Mouse (Mus musculus): ENCODE results near the gene Gm21970. TPM values are rescaled to one million over a fixed set of nuclear protein-coding genes. Genes with fewer than 3 reads are reported as not detected.

The Gm21970 gene
- polyA plus RNA-seq, 1 experiment from 2014 or later = not detected

DNA sequence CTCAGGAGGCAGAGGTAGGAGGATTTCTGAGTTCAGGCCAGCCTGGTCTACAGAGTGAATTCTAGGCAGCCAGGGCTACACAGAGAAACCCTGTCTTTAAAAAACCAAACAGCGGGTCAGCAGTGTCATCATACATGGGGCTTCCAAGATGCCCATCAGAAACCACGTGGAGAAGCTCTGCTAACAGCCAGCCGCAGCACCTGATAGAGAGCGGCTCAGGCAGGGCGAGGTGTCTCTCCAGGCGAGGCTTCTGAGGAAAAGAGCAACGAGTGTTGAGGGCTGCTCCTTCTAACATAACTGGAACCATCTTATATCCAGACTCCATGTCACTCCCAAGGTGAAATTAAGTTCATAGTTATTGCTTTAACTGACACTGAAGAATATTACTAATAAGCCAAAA lies 57.4 kb downstream of the Gm21970 start:
- WGBS = 89% methylated on average over 7 of the region's 7 CpGs
- H3K9ac ChIP-seq = no peak overlapping the region
- no peak overlapping the region for H3K4me2 ChIP-seq (replicated peaks)
- H3K4me1 ChIP-seq = no peaks in the 10 kb centered on the region
- no peaks in the 10 kb centered on the region for H3K27me3 ChIP-seq
- H3K27ac ChIP-seq = no peak overlapping the region
- no peaks in the 10 kb centered on the region for H3K36me3 ChIP-seq
- H3K9me3 ChIP-seq (replicated peaks) = no peaks in the 10 kb centered on the region
- H3K4me3 ChIP-seq = no peak overlapping the region
- no peak for ATAC-seq (ENCODE audit: low FRiP score)

DNA sequence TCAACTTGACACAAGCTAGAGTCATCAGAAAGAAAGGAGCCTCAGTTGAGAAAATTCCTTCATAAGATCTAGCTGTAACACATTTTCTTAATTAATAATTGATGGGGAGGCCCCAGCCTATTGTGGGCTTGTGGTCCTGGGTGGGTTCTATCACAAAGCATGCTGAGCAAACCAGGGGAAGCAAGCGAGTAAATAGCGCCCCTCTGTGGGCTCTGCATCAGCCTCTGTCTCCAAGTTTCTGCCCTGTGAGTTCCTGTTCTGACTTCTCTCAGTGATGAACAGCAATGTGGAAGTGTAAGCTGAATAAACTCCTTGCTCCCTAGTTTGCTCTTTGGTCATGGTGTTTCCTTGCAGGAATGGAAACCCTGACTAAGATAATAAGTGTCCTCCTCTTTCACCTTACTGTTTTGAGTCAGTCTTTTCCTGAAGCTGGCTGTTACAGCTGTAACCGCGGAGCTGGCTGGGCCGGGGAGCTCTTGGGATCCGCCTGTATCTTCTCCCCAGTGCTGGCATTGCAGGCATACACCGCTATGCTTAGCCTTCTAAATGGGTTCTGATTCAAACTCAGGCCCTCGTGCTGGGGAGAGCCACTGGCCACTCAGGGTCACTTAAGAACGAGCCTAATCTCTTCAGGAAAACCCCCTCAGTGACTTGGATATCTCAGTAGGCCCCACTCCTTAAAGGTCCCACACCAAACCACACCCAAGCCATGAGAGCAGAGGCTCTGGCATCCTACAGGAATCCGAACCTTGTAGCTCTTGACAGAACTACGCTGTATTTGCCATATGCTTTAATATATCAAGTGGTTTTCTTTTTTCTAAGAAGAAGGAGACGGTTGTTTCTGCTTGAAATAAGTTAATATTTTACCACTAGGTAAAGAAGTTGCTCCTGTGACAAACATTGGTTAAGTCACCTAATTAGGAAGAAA lies 58.9 kb downstream of the Gm21970 start:
- WGBS = 85% methylated on average over 12 of the region's 12 CpGs
- no peaks in the 10 kb centered on the region for H3K27me3 ChIP-seq
- H3K4me3 ChIP-seq = no peak overlapping the region
- H3K4me2 ChIP-seq (replicated peaks) = no peak overlapping the region
- no peak overlapping the region for H3K27ac ChIP-seq
- no peak for ATAC-seq (ENCODE audit: low FRiP score)
- H3K9me3 ChIP-seq (replicated peaks) = no peaks in the 10 kb centered on the region
- no peak overlapping the region for H3K9ac ChIP-seq
- H3K4me1 ChIP-seq = no peaks in the 10 kb centered on the region
- H3K36me3 ChIP-seq = no peaks in the 10 kb centered on the region

DNA sequence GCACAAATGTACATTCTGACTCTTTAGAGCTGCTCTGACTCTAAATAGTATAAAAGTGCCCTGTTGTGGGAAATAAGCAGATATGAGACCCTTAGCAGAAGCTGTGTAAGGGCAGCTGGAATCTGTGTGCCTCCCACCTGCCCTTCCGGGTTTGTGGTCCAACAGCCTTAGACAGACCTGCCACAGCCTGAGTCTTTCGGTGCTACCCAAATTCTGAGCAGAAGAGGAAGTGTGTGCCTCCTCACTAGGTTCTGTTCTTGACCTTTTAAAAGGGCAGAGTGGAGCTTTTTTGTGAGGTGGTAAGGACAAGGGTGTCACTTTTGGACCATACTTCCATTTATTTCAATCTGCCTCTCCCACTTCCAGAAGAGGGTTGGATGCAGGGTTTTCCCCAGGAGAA lies 60.4 kb downstream of the Gm21970 start:
- H3K9ac ChIP-seq = no peak overlapping the region
- no peak for ATAC-seq (ENCODE audit: low FRiP score)
- no peak overlapping the region for H3K4me2 ChIP-seq (replicated peaks)
- WGBS = 83% methylated on average over 2 of the region's 2 CpGs
- no peaks in the 10 kb centered on the region for H3K27me3 ChIP-seq
- no peak overlapping the region for H3K27ac ChIP-seq
- H3K36me3 ChIP-seq = no peaks in the 10 kb centered on the region
- no peaks in the 10 kb centered on the region for H3K4me1 ChIP-seq
- no peaks in the 10 kb centered on the region for H3K9me3 ChIP-seq (replicated peaks)
- no peak overlapping the region for H3K4me3 ChIP-seq

DNA sequence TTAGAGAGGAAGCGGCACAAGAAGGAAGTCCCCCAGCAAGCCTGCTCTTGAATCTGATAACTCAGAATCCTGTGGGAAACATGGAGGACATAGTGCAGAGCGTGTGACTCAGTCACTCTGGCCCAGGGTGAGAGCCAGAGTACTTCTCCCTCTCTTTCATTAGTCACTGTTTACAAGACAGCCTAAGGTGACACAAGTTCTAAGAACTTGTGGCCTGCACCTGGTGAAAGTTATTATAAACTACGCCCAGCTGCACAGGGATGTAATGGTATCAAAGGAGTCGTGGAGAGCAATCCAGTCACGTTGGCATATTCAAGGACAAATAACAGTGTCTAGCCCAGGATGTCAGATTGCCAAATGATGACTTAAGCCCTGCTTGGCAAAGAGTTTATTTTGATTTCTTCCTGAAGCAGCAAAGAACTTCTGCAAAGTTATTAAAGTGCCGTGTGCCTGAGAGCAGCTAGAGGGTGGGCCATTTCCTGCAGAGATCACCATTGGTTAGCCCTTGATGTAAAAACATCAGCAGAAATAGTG lies 60.9 kb downstream of the Gm21970 start:
- Histone ChIP-seq H3K9ac (no peak overlapping the region), H3K4me3 (no peak overlapping the region), H3K4me2 (replicated peaks) (no peak overlapping the region), H3K9me3 (replicated peaks) (no peaks in the 10 kb centered on the region), H3K27me3 (no peaks in the 10 kb centered on the region), H3K4me1 (no peaks in the 10 kb centered on the region), H3K36me3 (no peaks in the 10 kb centered on the region), H3K27ac (no peak overlapping the region)
- 72% methylated on average over 6 of the region's 6 CpGs for WGBS
- ATAC-seq (ENCODE audit: low FRiP score) = no peak

DNA sequence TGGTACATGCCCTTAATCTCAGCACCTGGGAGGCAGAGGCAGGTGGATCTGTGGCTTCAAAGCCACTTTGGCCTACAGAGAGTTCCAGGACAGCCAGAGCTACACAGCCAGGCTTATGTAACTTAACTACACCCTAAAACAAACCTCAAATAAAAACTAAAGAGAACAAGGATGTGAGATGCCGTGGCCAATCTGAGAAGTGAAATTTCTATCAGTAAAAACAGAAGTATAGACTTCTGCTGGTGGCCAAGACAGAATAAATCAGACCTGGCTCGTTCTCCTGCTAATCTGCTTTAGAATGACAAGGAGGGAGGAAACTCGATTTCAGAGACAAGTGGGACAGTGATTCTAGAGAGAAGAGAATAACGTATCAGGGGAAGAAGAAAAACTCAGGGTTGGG lies 64.3 kb downstream of the Gm21970 start:
- no peaks in the 10 kb centered on the region for H3K9me3 ChIP-seq (replicated peaks)
- no peaks in the 10 kb centered on the region for H3K27me3 ChIP-seq
- no peak overlapping the region for H3K4me2 ChIP-seq (replicated peaks)
- H3K4me3 ChIP-seq = no peak overlapping the region
- WGBS = 84% methylated on average over 4 of the region's 4 CpGs
- ATAC-seq (ENCODE audit: low FRiP score) = no peak
- H3K4me1 ChIP-seq = no peaks in the 10 kb centered on the region
- no peak overlapping the region for H3K27ac ChIP-seq
- no peaks in the 10 kb centered on the region for H3K36me3 ChIP-seq
- no peak overlapping the region for H3K9ac ChIP-seq

DNA sequence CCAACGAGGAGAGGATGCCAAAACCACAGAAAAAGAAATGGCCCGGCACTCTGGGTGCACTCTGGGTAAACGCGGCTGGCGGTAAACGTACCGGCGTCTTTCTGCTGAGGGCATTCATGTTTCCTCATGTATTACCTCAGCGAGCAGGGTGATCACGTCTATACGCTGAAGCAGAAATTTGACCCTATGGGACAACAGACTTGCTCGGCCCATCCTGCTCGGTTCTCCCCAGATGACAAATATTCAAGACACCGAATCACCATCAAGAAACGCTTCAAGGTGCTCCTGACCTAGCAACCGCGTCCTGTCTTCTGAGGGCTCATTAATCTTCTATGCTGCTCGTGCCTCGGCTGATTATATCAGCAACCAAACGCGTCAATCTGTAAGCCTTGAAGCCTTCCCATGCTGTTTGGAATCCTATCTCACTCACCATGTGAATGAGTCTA lies 66.8 kb downstream of the Gm21970 start:
- Histone ChIP-seq H3K9me3 (replicated peaks) (no peaks in the 10 kb centered on the region), H3K27ac (no peak overlapping the region), H3K4me2 (replicated peaks) (no peak overlapping the region), H3K27me3 (no peaks in the 10 kb centered on the region), H3K36me3 (no peaks in the 10 kb centered on the region), H3K9ac (no peak overlapping the region), H3K4me3 (no peak overlapping the region), H3K4me1 (no peaks in the 10 kb centered on the region)
- ATAC-seq (ENCODE audit: low FRiP score) = no peak
- 78% methylated on average over 21 of the region's 21 CpGs for WGBS

DNA sequence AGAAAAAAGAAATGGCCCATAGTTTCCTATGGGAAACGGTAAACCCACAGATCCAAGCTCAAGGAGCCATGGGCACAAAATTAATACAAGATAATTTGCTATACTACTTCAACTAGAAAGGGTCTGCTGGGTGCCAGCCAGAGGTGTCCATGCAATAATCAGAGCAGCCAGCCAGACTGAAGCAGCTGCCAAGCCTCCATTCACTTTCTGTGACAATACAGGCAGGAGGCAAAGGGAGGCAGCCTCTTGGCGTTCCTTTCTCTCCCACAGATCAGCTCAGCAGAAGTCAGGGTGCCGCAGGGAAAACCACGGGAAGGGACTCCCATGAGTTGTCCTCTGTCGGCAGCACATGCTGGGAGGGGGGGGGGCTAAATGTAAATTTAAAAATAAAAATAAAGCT lies 67.5 kb downstream of the Gm21970 start:
- no peak overlapping the region for H3K4me3 ChIP-seq
- H3K4me2 ChIP-seq (replicated peaks) = no peak overlapping the region
- WGBS = 48% methylated on average over 5 of the region's 5 CpGs
- no peak for ATAC-seq (ENCODE audit: low FRiP score)
- no peak overlapping the region for H3K27ac ChIP-seq
- no peak overlapping the region for H3K9ac ChIP-seq
- H3K36me3 ChIP-seq = no peaks in the 10 kb centered on the region
- H3K9me3 ChIP-seq (replicated peaks) = no peaks in the 10 kb centered on the region
- H3K27me3 ChIP-seq = no peaks in the 10 kb centered on the region
- H3K4me1 ChIP-seq = no peaks in the 10 kb centered on the region

DNA sequence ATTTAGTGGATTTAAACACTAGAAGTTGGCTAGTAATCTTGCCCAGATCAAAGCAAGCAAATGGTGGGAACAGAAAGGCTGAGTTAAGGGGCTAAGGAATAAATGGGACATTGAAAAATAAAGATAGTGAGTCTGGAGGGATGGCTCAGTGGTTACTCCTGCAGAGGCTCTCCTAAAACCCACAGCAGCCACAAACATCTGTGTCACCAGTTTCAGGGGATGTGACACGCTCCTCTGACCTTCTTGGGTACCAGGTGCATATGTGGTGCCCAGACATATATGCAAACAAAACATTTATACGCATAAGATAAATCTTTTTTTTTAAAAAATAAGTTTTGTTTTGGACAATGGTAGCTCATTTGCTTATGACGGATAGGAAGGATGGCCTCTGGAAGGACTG lies 67.9 kb downstream of the Gm21970 start:
- WGBS = 90% methylated on average over 3 of the region's 3 CpGs
- Histone ChIP-seq H3K9me3 (replicated peaks) (no peaks in the 10 kb centered on the region), H3K4me2 (replicated peaks) (no peak overlapping the region), H3K27ac (no peak overlapping the region), H3K4me3 (no peak overlapping the region), H3K36me3 (no peaks in the 10 kb centered on the region), H3K4me1 (no peaks in the 10 kb centered on the region), H3K9ac (no peak overlapping the region), H3K27me3 (no peaks in the 10 kb centered on the region)
- ATAC-seq (ENCODE audit: low FRiP score) = no peak

DNA sequence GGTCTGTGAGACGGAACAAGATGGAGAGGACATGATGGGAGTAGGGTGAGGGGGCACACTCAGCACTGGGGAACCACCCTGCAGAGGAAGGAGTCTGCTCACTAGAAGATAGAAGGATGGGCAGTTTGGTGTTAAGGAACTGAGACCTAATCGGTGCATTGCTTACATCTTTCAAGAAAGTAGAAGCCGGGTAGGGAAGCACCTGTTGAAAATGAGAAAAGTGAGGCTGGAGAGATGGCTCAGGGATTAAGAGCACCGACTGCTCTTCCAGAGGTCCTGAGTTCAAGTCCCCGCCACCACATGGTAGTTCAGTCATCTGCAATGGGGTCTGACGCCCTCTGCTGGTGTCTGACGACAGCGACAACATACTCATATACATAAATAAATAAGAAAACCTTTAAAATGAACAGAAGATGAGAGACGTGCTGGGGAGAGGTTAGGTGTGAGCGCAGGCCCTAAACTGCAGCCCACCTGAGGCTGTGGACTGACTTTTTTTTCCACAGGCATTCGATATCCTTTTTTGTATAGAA lies 68.4 kb downstream of the Gm21970 start:
- ATAC-seq (ENCODE audit: low FRiP score) = no peak
- 73% methylated on average over 11 of the region's 11 CpGs for WGBS
- Histone ChIP-seq H3K27me3 (no peaks in the 10 kb centered on the region), H3K9ac (no peak overlapping the region), H3K4me2 (replicated peaks) (no peak overlapping the region), H3K4me1 (no peaks in the 10 kb centered on the region), H3K4me3 (no peak overlapping the region), H3K9me3 (replicated peaks) (no peaks in the 10 kb centered on the region), H3K27ac (no peak overlapping the region), H3K36me3 (no peaks in the 10 kb centered on the region)

DNA sequence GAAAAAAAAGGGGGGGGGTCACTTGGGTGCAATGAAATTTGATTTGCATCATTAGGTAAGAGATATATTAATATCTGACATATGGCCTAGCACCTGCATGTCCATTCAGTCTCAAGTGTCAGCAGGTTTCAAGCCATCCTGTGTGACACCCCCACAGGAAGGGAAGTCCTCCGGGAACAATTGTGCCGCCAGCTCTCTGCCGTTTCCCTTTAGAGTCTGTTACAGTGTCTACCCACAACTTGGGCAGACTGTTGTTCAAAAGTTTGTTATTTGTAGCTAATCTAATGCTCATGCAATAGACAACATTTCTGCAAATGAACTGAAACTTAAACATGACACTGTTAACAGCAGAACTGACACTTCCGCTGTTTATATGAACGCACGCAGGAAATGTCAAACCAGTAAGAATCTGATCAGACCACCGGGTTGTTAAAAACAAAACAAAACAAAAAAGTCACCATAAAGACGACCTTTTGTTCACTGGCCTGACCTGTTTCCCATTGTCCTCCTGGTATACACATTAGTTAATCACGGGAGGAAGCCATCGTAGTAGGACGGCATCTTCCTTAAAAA lies 69.6 kb downstream of the Gm21970 start:
- Histone ChIP-seq H3K4me2 (replicated peaks) (no peak overlapping the region), H3K4me3 (no peak overlapping the region), H3K9me3 (replicated peaks) (no peaks in the 10 kb centered on the region), H3K4me1 (peaks cover 11% of the 10 kb centered on the region), H3K27me3 (no peaks in the 10 kb centered on the region), H3K27ac (no peak overlapping the region), H3K9ac (no peak overlapping the region), H3K36me3 (no peaks in the 10 kb centered on the region)
- no peak for ATAC-seq (ENCODE audit: low FRiP score)
- 62% methylated on average over 11 of the region's 11 CpGs for WGBS

DNA sequence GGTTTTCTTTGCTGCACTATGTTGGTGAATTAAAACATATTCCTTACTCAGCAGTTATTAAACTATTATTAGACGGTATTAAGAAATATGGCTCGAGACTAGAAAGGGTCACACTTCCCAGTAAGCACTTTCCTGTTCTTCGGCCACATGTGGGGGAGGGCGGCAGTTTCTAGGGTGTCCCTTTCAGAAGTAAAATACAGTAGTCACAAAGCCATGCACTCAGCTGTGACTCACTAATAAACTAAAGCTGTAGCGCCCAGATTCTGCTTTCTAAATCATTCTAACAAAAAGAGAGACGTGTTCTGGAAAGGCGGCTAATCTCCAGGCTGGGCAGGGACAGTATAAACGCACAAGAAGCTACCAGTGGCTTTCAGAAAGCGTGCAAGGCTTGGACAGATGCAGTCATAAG lies 70.3 kb downstream of the Gm21970 start:
- peaks cover 17% of the 10 kb centered on the region for H3K4me1 ChIP-seq
- WGBS = 73% methylated on average over 9 of the region's 9 CpGs
- H3K4me3 ChIP-seq = no peak overlapping the region
- no peaks in the 10 kb centered on the region for H3K9me3 ChIP-seq (replicated peaks)
- H3K27me3 ChIP-seq = no peaks in the 10 kb centered on the region
- no peak overlapping the region for H3K27ac ChIP-seq
- no peaks in the 10 kb centered on the region for H3K36me3 ChIP-seq
- no peak overlapping the region for H3K9ac ChIP-seq
- no peak for ATAC-seq (ENCODE audit: low FRiP score)
- no peak overlapping the region for H3K4me2 ChIP-seq (replicated peaks)

DNA sequence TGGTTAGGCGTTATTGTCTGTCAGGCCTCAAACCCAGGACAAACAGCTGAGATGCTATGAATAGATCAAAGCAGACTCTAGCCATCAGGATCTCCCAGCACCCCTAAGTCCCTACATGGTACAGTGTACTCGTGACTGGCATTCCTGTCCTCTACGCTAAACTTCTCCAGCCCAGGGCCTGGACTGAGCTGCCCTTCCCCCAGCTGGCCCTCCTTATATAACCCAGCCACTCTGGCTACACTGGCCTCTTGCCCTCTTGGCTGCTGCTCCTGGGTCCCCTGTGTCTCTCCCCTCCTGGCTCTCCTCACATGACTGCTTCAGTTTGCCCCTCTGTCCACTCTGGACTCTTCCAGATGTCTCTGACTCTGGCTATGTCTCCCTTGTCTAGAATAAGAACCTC lies 71.1 kb downstream of the Gm21970 start:
- no peak overlapping the region for H3K4me2 ChIP-seq (replicated peaks)
- ATAC-seq (ENCODE audit: low FRiP score) = no peak
- no peaks in the 10 kb centered on the region for H3K27me3 ChIP-seq
- H3K36me3 ChIP-seq = no peaks in the 10 kb centered on the region
- H3K9me3 ChIP-seq (replicated peaks) = no peaks in the 10 kb centered on the region
- H3K4me1 ChIP-seq = peaks cover 18% of the 10 kb centered on the region
- H3K27ac ChIP-seq = no peak overlapping the region
- WGBS = 80% methylated on average over 3 of the region's 3 CpGs
- H3K4me3 ChIP-seq = no peak overlapping the region
- no peak overlapping the region for H3K9ac ChIP-seq

All from hindbrain, embryonic 12.5 days (tissue).